In genomic region chr4:47437365-47438340, GRCm38 (mm10) we compare ENCODE assay signal across 8 mouse cellular contexts. TPM values are rescaled to one million over a fixed set of nuclear protein-coding genes. Genes with fewer than 3 reads are reported as not detected.
DNase-seq lines count a peak whose midpoint lies in the region; ATAC-seq and TF ChIP-seq lines count a peak whose summit lies in the region.

No protein-coding gene starts in this region.

- H3K4me3 ChIP-seq in E14TG2a.4 (replicated peaks; ENCODE audit: low read length): peak overlapping the region; percentile 64
- H3K4me3 ChIP-seq in forebrain, embryonic 13.5 days: peak overlapping the region; percentile 54
- H3K4me3 ChIP-seq in liver, embryonic 15.5 days (replicated peaks): peak overlapping the region; percentile 50
- H3K4me3 ChIP-seq in neural tube, embryonic 12.5 days: peak overlapping the region; percentile 43
- peak overlapping the region; percentile 58 for H3K4me3 ChIP-seq in stomach, postnatal 0 days (ENCODE audit: low read depth, low read length)

- H3K9ac ChIP-seq in forebrain, embryonic 13.5 days: peak overlapping the region; percentile 76
- H3K9ac ChIP-seq in liver, embryonic 15.5 days: peak overlapping the region; percentile 37; the same call in 1 of the 2 replicates
- peak overlapping the region; percentile 65 for H3K9ac ChIP-seq in neural tube, embryonic 12.5 days
- H3K9ac ChIP-seq in stomach, postnatal 0 days (ENCODE audit: low read length): peak overlapping the region; percentile 66

- H3K4me2 ChIP-seq in forebrain, embryonic 13.5 days: peak overlapping the region; percentile 90
- H3K4me2 ChIP-seq in liver, embryonic 15.5 days: peak overlapping the region; percentile 74
- H3K4me2 ChIP-seq in neural tube, embryonic 12.5 days (replicated peaks): peak overlapping the region; percentile 79
- peak overlapping the region; percentile 98 for H3K4me2 ChIP-seq in stomach, postnatal 0 days (replicated peaks; ENCODE audit: low read depth)

- TF ChIP-seq EP300 in stomach, postnatal 0 days (optimal IDR thresholded peaks at IDR 0.05): no peak

- H3K4me1 ChIP-seq in E14TG2a.4 (replicated peaks; ENCODE audit: low read depth, low read length): peaks cover 21% of the 10 kb centered on the region
- peaks cover 5% of the 10 kb centered on the region; the same call in 1 of the 2 replicates for H3K4me1 ChIP-seq in forebrain, embryonic 13.5 days
- H3K4me1 ChIP-seq in liver, embryonic 15.5 days (replicated peaks): peaks cover 9% of the 10 kb centered on the region
- H3K4me1 ChIP-seq in neural tube, embryonic 12.5 days: peaks cover 16% of the 10 kb centered on the region
- H3K4me1 ChIP-seq in stomach, postnatal 0 days (replicated peaks; ENCODE audit: control insufficient read depth, insufficient read depth): no peaks in the 10 kb centered on the region

- peaks cover 11% of the 10 kb centered on the region for H3K9me3 ChIP-seq in E14TG2a.4 (ENCODE audit: low read length)
- H3K9me3 ChIP-seq in forebrain, embryonic 13.5 days (replicated peaks): no peaks in the 10 kb centered on the region
- no peaks in the 10 kb centered on the region for H3K9me3 ChIP-seq in liver, embryonic 15.5 days (replicated peaks)
- H3K9me3 ChIP-seq in neural tube, embryonic 12.5 days: no peaks in the 10 kb centered on the region
- no peaks in the 10 kb centered on the region for H3K9me3 ChIP-seq in stomach, postnatal 0 days (ENCODE audit: control insufficient read depth, low read length)

- under 1% methylated on average over 33 of the region's 33 CpGs for WGBS in forebrain, embryonic 13.5 days
- 2% methylated on average over 33 of the region's 33 CpGs for WGBS in liver, embryonic 15.5 days (ENCODE audit: insufficient replicate concordance)
- WGBS in neural tube, embryonic 12.5 days: under 1% methylated on average over 33 of the region's 33 CpGs
- WGBS in stomach, postnatal 0 days: under 1% methylated on average over 33 of the region's 33 CpGs

- H3K27me3 ChIP-seq in E14TG2a.4 (ENCODE audit: insufficient read depth, low read length): peaks cover 35% of the 10 kb centered on the region
- H3K27me3 ChIP-seq in forebrain, embryonic 13.5 days: peaks cover 9% of the 10 kb centered on the region; the same call in 1 of the 2 replicates
- H3K27me3 ChIP-seq in liver, embryonic 15.5 days: peaks cover 14% of the 10 kb centered on the region; the same call in 1 of the 2 replicates
- no peaks in the 10 kb centered on the region for H3K27me3 ChIP-seq in neural tube, embryonic 12.5 days (replicated peaks)
- H3K27me3 ChIP-seq in stomach, postnatal 0 days (ENCODE audit: control insufficient read depth, insufficient read depth, low read length): no peaks in the 10 kb centered on the region

- ATAC-seq in cerebellum, adult (ENCODE audit: insufficient number of reproducible peaks, low FRiP score, low TSS enrichment): peak; percentile 83
- peak; percentile 92 for ATAC-seq in forebrain, embryonic 13.5 days
- ATAC-seq in liver, embryonic 15.5 days (ENCODE audit: insufficient read depth): no peak
- peak; percentile 84 for ATAC-seq in neural tube, embryonic 12.5 days (ENCODE audit: low FRiP score, low read depth)
- ATAC-seq in stomach, postnatal 0 days (ENCODE audit: low FRiP score, low TSS enrichment): peak; percentile 82

- H3K36me3 ChIP-seq in E14TG2a.4 (ENCODE audit: insufficient read depth, low read length): no peaks in the 10 kb centered on the region
- no peaks in the 10 kb centered on the region for H3K36me3 ChIP-seq in forebrain, embryonic 13.5 days (ENCODE audit: poor library complexity, severe bottlenecking)
- no peaks in the 10 kb centered on the region for H3K36me3 ChIP-seq in liver, embryonic 15.5 days (replicated peaks)
- H3K36me3 ChIP-seq in neural tube, embryonic 12.5 days: no peaks in the 10 kb centered on the region
- no peaks in the 10 kb centered on the region for H3K36me3 ChIP-seq in stomach, postnatal 0 days (ENCODE audit: control insufficient read depth, insufficient read depth, low read length)

- intact Hi-C loops in heart, postnatal 10 days (cut with DNase I): loop anchor here (5.0 to 10.0 kb wide), 4 partner anchors 65 to 945 kb away; no protein-coding TSS in a partner anchor

- peak; percentile 58 for TF ChIP-seq CTCF in E14TG2a.4 (conservative IDR thresholded peaks at IDR 0.05; ENCODE audit: low read length)
- TF ChIP-seq CTCF in stomach, postnatal 0 days (IDR thresholded peaks at IDR 0.05; ENCODE audit: low read depth): peak; percentile 93

- DNase-seq in heart, postnatal 10 days: peak; percentile 90 to 92
- DNase-seq in kidney, postnatal 4 days: peak; percentile 92 to 95
- peak; percentile 83 for DNase-seq in stomach, postnatal 0 days (ENCODE audit: low spot score)

- H3K27ac ChIP-seq in forebrain, embryonic 13.5 days: peak overlapping the region; percentile 73
- no peak overlapping the region for H3K27ac ChIP-seq in liver, embryonic 15.5 days (replicated peaks)
- H3K27ac ChIP-seq in neural tube, embryonic 12.5 days: peak overlapping the region; percentile 46; the same call in 1 of the 2 replicates
- peak overlapping the region; percentile 67; the same call in 1 of the 2 replicates for H3K27ac ChIP-seq in stomach, postnatal 0 days (replicated peaks)

RNA-seq across cellular contexts. Expression of gene Alg2, which starts 36.5 kb away (rescaled TPM):
- 153 and 167 TPM in 2 replicates for polyA plus RNA-seq in forebrain, embryonic 13.5 days (2015; fragmentation: Nextera tagmentation; extraction: Ambion mirVana)
- total RNA-seq in heart, postnatal 10 days (2021): 10 to 100 TPM in 1 of 2 experiments, 1 to 10 TPM in 1; 9.5 to 12.8 TPM
- 14.3 and 14.8 TPM in 2 replicates for polyA plus RNA-seq in liver, embryonic 15.5 days (2015; fragmentation: Nextera tagmentation; extraction: Ambion mirVana)
- 194 and 198 TPM in 2 replicates for polyA plus RNA-seq in neural tube, embryonic 12.5 days (2016; fragmentation: Nextera tagmentation; extraction: Ambion mirVana)
- polyA plus RNA-seq in stomach, postnatal 0 days (2015; fragmentation: Nextera tagmentation; extraction: Ambion mirVana): 24.5 and 26.2 TPM in 2 replicates

RNA-seq across cellular contexts. Expression of gene Sec61b, which starts 36.8 kb away (rescaled TPM):
- polyA plus RNA-seq in forebrain, embryonic 13.5 days (2015; fragmentation: Nextera tagmentation; extraction: Ambion mirVana): 304 and 357 TPM in 2 replicates
- 10 to 100 TPM; 36.6 to 43.3 TPM for total RNA-seq in heart, postnatal 10 days (2021)
- 205 and 230 TPM in 2 replicates for polyA plus RNA-seq in liver, embryonic 15.5 days (2015; fragmentation: Nextera tagmentation; extraction: Ambion mirVana)
- polyA plus RNA-seq in neural tube, embryonic 12.5 days (2016; fragmentation: Nextera tagmentation; extraction: Ambion mirVana): 313 and 318 TPM in 2 replicates
- polyA plus RNA-seq in stomach, postnatal 0 days (2015; fragmentation: Nextera tagmentation; extraction: Ambion mirVana): 412 and 495 TPM in 2 replicates
